Mouse (Mus musculus) urinary bladder, adult 18-20 months (tissue): Measurements from ENCODE around the gene Ilf2.

Experiments
- DNase-seq, 2 experiments: peaks; one replicate each; pipeline ENCODE4 v3.0.0; 2022; ENCODE audit warnings: low spot score in 2 of 2, mixed read lengths in 2 of 2

The Ilf2 gene

GRCm38 (mm10) chr3:90508950-90509746 is 33.2 kb downstream of the Ilf2 start, which contains the start of gene Chtop:
Gene Chtop, minus strand, starts transcription at chr3:90509498.
- peak; percentile 99 for DNase-seq

- no peak for DNase-seq
Measured at GRCm38 (mm10) chr3:90509747-90510123, 33.8 kb downstream of the Ilf2 start.

GRCm38 (mm10) chr3:90512276-90512675 is 36.4 kb downstream of the Ilf2 start:
- no peak for DNase-seq

GRCm38 (mm10) chr3:90512948-90513642 is 37.2 kb downstream of the Ilf2 start:
- no peak for DNase-seq

- DNase-seq, result peak; percentile 59 to 85
Measured at GRCm38 (mm10) chr3:90513796-90514590, 38.1 kb downstream of the Ilf2 start, which contains the start of the genes S100a1 and S100a13. Gene S100a1, minus strand, starts transcription at chr3:90514392. Gene S100a13, plus strand, starts transcription at chr3:90514435.

- peak; percentile 45 to 62 for DNase-seq
Measured at GRCm38 (mm10) chr3:90514691-90515090, 38.8 kb downstream of the Ilf2 start.

GRCm38 (mm10) chr3:90515242-90515641 is 39.3 kb downstream of the Ilf2 start:
- no peak for DNase-seq

GRCm38 (mm10) chr3:90515789-90516188 is 39.9 kb downstream of the Ilf2 start:
- no peak for DNase-seq

GRCm38 (mm10) chr3:90517711-90518110 is 41.8 kb downstream of the Ilf2 start:
- no peak for DNase-seq

GRCm38 (mm10) chr3:90525421-90525820 is 49.5 kb downstream of the Ilf2 start:
- no peak for DNase-seq

GRCm38 (mm10) chr3:90526076-90526475 is 50.1 kb downstream of the Ilf2 start:
- DNase-seq, result no peak

GRCm38 (mm10) chr3:90526580-90526979 is 50.7 kb downstream of the Ilf2 start, which contains the start of gene S100a14:
Gene S100a14, plus strand, starts transcription at chr3:90526856.
- DNase-seq, result peak; percentile 63 to 76

- DNase-seq, result no peak
Measured at GRCm38 (mm10) chr3:90527291-90527873, 51.5 kb downstream of the Ilf2 start.

- no peak for DNase-seq
Measured at GRCm38 (mm10) chr3:90531713-90532112, 55.8 kb downstream of the Ilf2 start.

GRCm38 (mm10) chr3:90535446-90535845 is 59.5 kb downstream of the Ilf2 start:
- DNase-seq, result no peak

- peak; percentile 65 to 85 for DNase-seq
Measured at GRCm38 (mm10) chr3:90537141-90537904, 61.4 kb downstream of the Ilf2 start, which contains the start of gene S100a16. Gene S100a16, plus strand, starts transcription at chr3:90537254.

GRCm38 (mm10) chr3:90537905-90538296 is 62.0 kb downstream of the Ilf2 start:
- DNase-seq, result peak in 1 of 2 experiments; percentile 63
